Comparison of ENCODE assay signal across 51 mouse cellular contexts in genomic region chr7:14308671-14309070, GRCm38 (mm10). TPM values are rescaled to one million over a fixed set of nuclear protein-coding genes. Genes with fewer than 3 reads are reported as not detected.
"Had no signal": no experiment of that assay in that cellular context is flagged by ENCODE, and none has a peak within 500 bp of the region (broad histone marks: within the 10 kb centered on the region; RNA-seq: fewer than 3 reads in every experiment).

No protein-coding gene starts in this region.

- H3K9me3 ChIP-seq: heart, embryonic 15.5 days; intestine, embryonic 15.5 days had no signal

- DNase-seq: heart, postnatal 10 days; heart, postnatal 14 days; heart, postnatal 36 days; heart, postnatal 4 days; kidney, adult 11 months; kidney, adult 18-20 months; kidney, adult 2 months; kidney, adult 8-10 months; kidney, adult 9 months; kidney, postnatal 10 days; kidney, postnatal 14 days; kidney, postnatal 25 days; kidney, postnatal 36 days; kidney, postnatal 4 days; layer of hippocampus, adult 9-11 months; layer of hippocampus, postnatal 36 days had no signal

- H3K9ac ChIP-seq: heart, embryonic 12.5 days; heart, embryonic 13.5 days; heart, embryonic 15.5 days; hindbrain, embryonic 12.5 days; hindbrain, embryonic 13.5 days; hindbrain, embryonic 14.5 days; hindbrain, embryonic 15.5 days; intestine, embryonic 15.5 days; kidney, embryonic 15.5 days had no signal

- H3K4me1 ChIP-seq: heart, embryonic 10.5 days; heart, embryonic 12.5 days; heart, embryonic 13.5 days; heart, embryonic 15.5 days; hindbrain, embryonic 10.5 days; hindbrain, embryonic 12.5 days; hindbrain, embryonic 13.5 days; hindbrain, embryonic 15.5 days; intestine, embryonic 15.5 days; kidney, embryonic 15.5 days had no signal

- H3K27me3 ChIP-seq: heart, embryonic 12.5 days; heart, embryonic 13.5 days; heart, embryonic 15.5 days; hindbrain, embryonic 12.5 days; hindbrain, embryonic 13.5 days; hindbrain, embryonic 15.5 days; intestine, embryonic 15.5 days; kidney, embryonic 15.5 days had no signal

- H3K4me2 ChIP-seq: heart, embryonic 11.5 days; heart, embryonic 12.5 days; heart, embryonic 13.5 days; heart, embryonic 15.5 days; hindbrain, embryonic 12.5 days; hindbrain, embryonic 13.5 days; hindbrain, embryonic 14.5 days; hindbrain, embryonic 15.5 days; intestine, embryonic 15.5 days; kidney, embryonic 15.5 days had no signal

- H3K4me3 ChIP-seq: heart, embryonic 10.5 days; heart, embryonic 12.5 days; heart, embryonic 13.5 days; heart, embryonic 15.5 days; hindbrain, embryonic 10.5 days; hindbrain, embryonic 12.5 days; hindbrain, embryonic 13.5 days; hindbrain, embryonic 15.5 days; intestine, embryonic 15.5 days; kidney, embryonic 15.5 days; layer of hippocampus, adult 2 months had no signal

- ATAC-seq: hindbrain, embryonic 16.5 days; hindbrain, postnatal 0 days; inflammation-experienced regulatory T-cells, adult 6 months; intestine, embryonic 15.5 days; intestine, embryonic 16.5 days; intestine, postnatal 0 days had no signal

- H3K36me3 ChIP-seq: heart, embryonic 10.5 days; heart, embryonic 12.5 days; heart, embryonic 13.5 days; heart, embryonic 15.5 days; hindbrain, embryonic 10.5 days; hindbrain, embryonic 12.5 days; hindbrain, embryonic 13.5 days; hindbrain, embryonic 15.5 days; intestine, embryonic 15.5 days; kidney, embryonic 15.5 days had no signal

- H3K27ac ChIP-seq: heart, embryonic 10.5 days; heart, embryonic 13.5 days; heart, embryonic 15.5 days; hindbrain, embryonic 10.5 days; hindbrain, embryonic 12.5 days; hindbrain, embryonic 13.5 days; hindbrain, embryonic 14.5 days; hindbrain, embryonic 15.5 days; hindbrain, postnatal 0 days; intestine, embryonic 15.5 days; kidney, embryonic 15.5 days; kidney, postnatal 0 days; layer of hippocampus, adult 2 months had no signal

RNA-seq across cellular contexts. Expression of gene Obox8, which starts 24.7 kb away (rescaled TPM):
- total RNA-seq: heart, adult 8-10 months; heart, postnatal 10 days; heart, postnatal 14 days; heart, postnatal 25 days; heart, postnatal 36 days; heart, postnatal 4 days; hematopoietic stem cell, adult 5-6 weeks; hindbrain, postnatal 0 days; layer of hippocampus, adult 18-20 months; layer of hippocampus, adult 2 months; layer of hippocampus, adult 8-10 months; layer of hippocampus, postnatal 10 days; layer of hippocampus, postnatal 14 days; layer of hippocampus, postnatal 25 days; layer of hippocampus, postnatal 36 days had no signal
- polyA plus RNA-seq: heart, embryonic 10.5 days; heart, embryonic 11.5 days; heart, embryonic 12.5 days; heart, embryonic 13.5 days; heart, embryonic 14.5 days; heart, embryonic 15.5 days; heart, embryonic 16.5 days; heart, postnatal 0 days; hindbrain, embryonic 10.5 days; hindbrain, embryonic 11.5 days; hindbrain, embryonic 12.5 days; hindbrain, embryonic 13.5 days; hindbrain, embryonic 14.5 days; hindbrain, embryonic 15.5 days; hindbrain, embryonic 16.5 days; hindbrain, postnatal 0 days; intestine, embryonic 14.5 days; intestine, embryonic 15.5 days; intestine, embryonic 16.5 days; intestine, postnatal 0 days; kidney, adult 2 months; kidney, embryonic 14.5 days; kidney, embryonic 15.5 days; kidney, embryonic 16.5 days; kidney, postnatal 0 days; large intestine, adult 2 months had no signal

RNA-seq across cellular contexts. Expression of gene Sult2a6, which starts 54.0 kb away (rescaled TPM):
- total RNA-seq: heart, adult 8-10 months; heart, postnatal 10 days; heart, postnatal 14 days; heart, postnatal 25 days; heart, postnatal 36 days; heart, postnatal 4 days; hematopoietic stem cell, adult 5-6 weeks; hindbrain, postnatal 0 days; layer of hippocampus, adult 18-20 months; layer of hippocampus, adult 2 months; layer of hippocampus, adult 8-10 months; layer of hippocampus, postnatal 10 days; layer of hippocampus, postnatal 14 days; layer of hippocampus, postnatal 25 days; layer of hippocampus, postnatal 36 days had no signal
- polyA plus RNA-seq: heart, embryonic 10.5 days; heart, embryonic 11.5 days; heart, embryonic 12.5 days; heart, embryonic 13.5 days; heart, embryonic 14.5 days; heart, embryonic 15.5 days; heart, embryonic 16.5 days; heart, postnatal 0 days; hindbrain, embryonic 10.5 days; hindbrain, embryonic 11.5 days; hindbrain, embryonic 12.5 days; hindbrain, embryonic 13.5 days; hindbrain, embryonic 14.5 days; hindbrain, embryonic 15.5 days; hindbrain, embryonic 16.5 days; hindbrain, postnatal 0 days; inflammation-experienced regulatory T-cells, adult 6 months; intestine, embryonic 14.5 days; intestine, embryonic 15.5 days; intestine, embryonic 16.5 days; intestine, postnatal 0 days; kidney, adult 2 months; kidney, embryonic 14.5 days; kidney, embryonic 15.5 days; kidney, embryonic 16.5 days; kidney, postnatal 0 days; large intestine, adult 2 months had no signal
